Mouse (Mus musculus): ENCODE measurements around the gene Atp5d.

DNA sequence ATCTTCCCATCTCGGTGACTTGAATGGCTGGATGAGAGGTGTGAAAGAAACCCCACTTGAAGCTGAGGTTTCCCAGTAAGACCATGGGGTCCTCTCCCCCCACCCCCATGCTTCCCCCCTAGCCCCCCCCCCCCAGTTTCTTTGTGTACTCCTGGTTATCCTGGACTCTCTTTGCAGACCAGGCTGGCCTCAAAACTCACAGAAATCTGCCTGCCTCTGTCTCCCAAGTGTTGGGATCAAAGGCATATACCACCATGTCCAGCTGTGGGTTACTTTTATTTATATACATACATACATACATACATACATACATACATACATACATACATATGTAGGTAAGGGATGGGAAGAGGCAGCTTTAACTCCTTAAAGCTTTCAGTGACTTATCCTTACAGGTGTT lies 30.6 kb downstream of the Atp5d start:
- TF ChIP-seq CTCF (IDR thresholded peaks at IDR 0.05; ENCODE audit: extremely low read depth, insufficient read length, insufficient replicate concordance, low read depth, low read length) (no peak), POLR2A (IDR thresholded peaks at IDR 0.05; ENCODE audit: low read depth, low read length) (no peak)
